Mouse (Mus musculus): ENCODE data around the gene Gm7173.
A peak's percentile ranks its signal among the peaks of the same experiment; 100 is the strongest.

Gene Gm7173

DNA sequence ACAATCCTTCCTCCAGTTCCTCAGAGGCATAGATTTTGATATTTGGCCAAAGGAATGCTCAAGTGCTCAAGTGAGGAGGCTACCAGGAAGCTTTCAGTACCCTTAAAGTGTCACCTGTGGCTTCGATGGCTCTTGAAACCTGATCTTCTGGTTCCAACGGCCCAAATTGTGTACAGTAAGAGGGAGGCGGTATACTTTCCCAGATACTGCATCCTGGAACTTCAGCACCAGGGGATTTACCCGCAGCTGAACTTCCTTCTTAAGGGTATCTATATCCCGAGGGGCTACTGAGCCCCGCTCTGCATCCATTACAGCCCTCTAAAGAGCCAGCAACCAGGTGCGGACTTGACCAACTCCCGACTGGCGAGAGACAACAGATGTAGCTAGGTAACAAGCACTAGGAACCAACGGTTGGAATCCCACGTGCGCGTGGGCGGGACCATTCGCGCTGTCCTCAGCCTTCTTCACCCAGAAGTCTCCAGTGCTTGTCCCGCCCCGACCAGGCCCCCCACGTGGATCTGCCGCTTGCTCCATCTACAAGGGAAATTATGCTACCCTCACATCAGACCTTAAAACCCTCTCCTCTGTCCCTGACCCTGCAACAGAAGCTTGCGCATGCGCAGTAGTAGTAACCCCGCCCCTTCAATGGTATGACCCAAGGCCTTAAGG, at the start of gene Gm7173:
Gene Gm7173, minus strand, starts transcription at position 309 of the 669 bp plus-strand sequence.
- DNase-seq (ENCODE audit: low spot score) = peak; percentile 10

DNA sequence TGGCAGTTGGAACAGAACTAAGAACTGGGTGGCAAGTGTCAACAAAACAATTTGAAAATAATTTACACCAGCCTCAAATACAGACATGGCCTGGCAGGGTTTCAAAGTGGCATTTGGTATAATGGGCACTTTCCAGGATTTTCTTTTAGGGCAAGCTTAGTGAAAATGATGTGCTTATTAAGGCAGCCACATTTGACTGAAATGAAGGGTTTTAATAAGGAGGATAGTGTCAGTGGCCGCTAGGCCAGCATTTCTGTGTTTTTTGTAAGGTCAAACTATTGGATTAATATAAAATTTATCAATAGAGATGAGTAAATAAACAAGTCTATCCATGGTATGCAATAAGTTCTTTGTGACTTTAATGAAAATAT, 546 bp upstream of the Gm7173 start:
- DNase-seq (ENCODE audit: low spot score) = no peak

DNA sequence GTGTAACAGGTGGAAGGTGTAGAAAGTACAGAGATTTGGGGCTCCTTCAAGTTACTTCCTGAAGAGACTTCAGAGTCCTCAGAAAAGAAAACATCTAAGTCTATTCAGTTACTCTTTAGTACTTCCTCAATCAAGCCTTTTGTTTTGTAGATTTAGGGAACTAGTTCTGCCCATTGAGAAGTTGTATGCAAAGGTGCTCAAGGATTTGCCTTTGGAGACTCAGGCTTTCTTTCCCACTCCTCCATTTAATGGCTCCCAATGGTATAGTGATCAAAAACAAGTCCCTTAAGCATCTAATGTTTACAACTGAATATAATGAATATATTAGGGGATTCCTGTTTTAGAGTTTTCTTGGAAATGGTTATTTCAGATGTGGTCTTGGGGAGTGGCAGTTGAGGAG, 200.3 kb downstream of the Gm7173 start:
- DNase-seq (ENCODE audit: low spot score) = no peak
